Mouse (Mus musculus) small intestine, adult 2 months (tissue): ENCODE data around the gene Tmem8b.

Source experiments
- CTCF ChIP-seq: fragments of 200-500 bp; IDR thresholded peaks from 2 replicates; pipeline ENCODE4 v1.5.1; 2012; ENCODE audit warnings: low read depth, mild to moderate bottlenecking, control low read depth, inconsistent platforms, low read length, moderate library complexity, mixed read lengths; ENCODE audit not compliant: insufficient replicate concordance, insufficient read length; ENCODE audit errors: extremely low read depth
- POLR2A ChIP-seq: fragments of 200-500 bp; IDR thresholded peaks from 2 replicates; pipeline ENCODE4 v1.6.1; 2012; ENCODE audit warnings: low read depth, mild to moderate bottlenecking, control low read depth, inconsistent platforms, low read length, moderate library complexity

DNA sequence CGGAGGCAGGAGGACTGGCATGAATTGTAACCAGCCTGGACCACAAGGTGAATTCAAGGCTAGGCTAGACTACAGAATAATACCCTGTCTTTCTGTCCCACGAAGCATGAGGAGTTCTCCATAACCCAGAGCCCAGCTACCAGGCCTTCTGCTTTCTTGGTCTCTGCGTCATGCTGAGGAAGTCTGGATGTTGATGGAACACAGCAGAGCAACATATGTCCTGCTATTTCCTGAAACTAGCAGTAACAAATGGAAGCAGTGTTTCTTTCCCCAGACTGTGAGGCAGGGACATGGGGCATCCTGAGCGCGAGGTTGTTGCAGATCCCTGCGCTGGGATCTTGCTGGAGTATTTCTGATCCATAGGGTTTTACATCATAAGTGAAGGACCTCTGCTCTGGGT is 9.8 kb downstream of the Tmem8b start:
- TF ChIP-seq CTCF (no peak), POLR2A (no peak)
